Mouse (Mus musculus): ENCODE measurements around the gene Sfxn2. TPM values are rescaled to one million over a fixed set of nuclear protein-coding genes. Genes with fewer than 3 reads are reported as not detected.

The Sfxn2 gene
- polyA plus RNA-seq, 1 experiment from 2014 or later = 9.4 TPM

DNA sequence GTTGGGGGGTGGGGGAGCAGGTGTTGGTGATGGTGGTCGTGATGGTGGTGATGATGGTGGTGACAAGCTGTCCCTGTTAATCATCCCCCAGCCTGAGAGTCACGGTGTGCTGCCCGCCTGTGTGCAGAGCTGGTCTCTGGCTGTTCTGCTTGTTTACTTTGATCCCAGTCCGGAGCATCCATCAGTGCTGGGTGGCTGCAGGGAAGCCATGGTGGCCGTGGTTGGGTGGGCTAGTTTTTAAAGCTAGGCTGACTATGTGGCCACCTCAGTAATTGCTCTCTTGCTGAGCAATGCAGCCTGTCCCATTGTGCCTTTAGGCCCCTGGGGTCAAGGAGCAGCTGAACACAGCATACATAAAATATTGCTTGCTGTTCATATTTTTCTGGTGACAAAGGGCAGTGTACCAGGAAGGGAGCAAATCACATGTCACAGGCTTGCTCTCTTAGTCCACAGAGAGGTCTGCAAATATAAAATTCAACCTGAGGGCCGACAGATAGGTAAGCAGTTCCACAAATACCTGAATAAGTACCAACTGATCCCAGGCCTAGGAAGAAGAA lies 38.5 kb upstream of the Sfxn2 start:
- Histone ChIP-seq H3K4me2 (replicated peaks; ENCODE audit: low read depth) (no peak overlapping the region), H3K36me3 (ENCODE audit: control insufficient read depth, insufficient read depth, low read length) (no peaks in the 10 kb centered on the region), H3K9me3 (ENCODE audit: control insufficient read depth, low read length) (no peaks in the 10 kb centered on the region), H3K27ac (replicated peaks) (no peak overlapping the region), H3K27me3 (ENCODE audit: control insufficient read depth, insufficient read depth, low read length) (no peaks in the 10 kb centered on the region), H3K4me1 (replicated peaks; ENCODE audit: control insufficient read depth, insufficient read depth) (peaks cover 20% of the 10 kb centered on the region), H3K9ac (ENCODE audit: low read length) (no peak overlapping the region), H3K4me3 (ENCODE audit: low read depth, low read length) (no peak overlapping the region)
- DNase-seq (ENCODE audit: low spot score) = no peak
- TF ChIP-seq CTCF (IDR thresholded peaks at IDR 0.05; ENCODE audit: low read depth) = no peak
- no peak for TF ChIP-seq EP300 (optimal IDR thresholded peaks at IDR 0.05)
- 56% methylated on average over 6 of the region's 6 CpGs for WGBS
- no peak for ATAC-seq (ENCODE audit: low FRiP score, low TSS enrichment)

DNA sequence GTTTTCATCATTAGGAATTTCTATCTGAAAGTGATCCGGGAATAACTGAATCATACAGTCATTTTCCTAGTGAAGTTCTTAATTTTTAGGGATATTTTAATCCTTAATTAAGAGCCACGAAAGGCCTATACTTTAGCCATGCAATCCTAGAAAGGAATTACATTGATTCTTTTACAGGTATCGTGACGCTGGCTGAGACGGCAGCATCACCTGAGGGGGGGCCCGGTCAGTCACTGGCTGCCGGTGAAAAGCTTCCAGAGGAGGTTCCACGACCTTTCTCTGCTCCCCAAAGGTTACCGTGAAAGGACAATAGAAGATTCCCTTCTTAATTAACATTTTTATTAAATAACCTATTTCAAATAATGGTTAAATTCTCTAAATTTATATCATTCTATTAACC lies 35.8 kb upstream of the Sfxn2 start:
- Histone ChIP-seq H3K36me3 (ENCODE audit: control insufficient read depth, insufficient read depth, low read length) (no peaks in the 10 kb centered on the region), H3K27ac (replicated peaks) (no peak overlapping the region), H3K9ac (ENCODE audit: low read length) (no peak overlapping the region), H3K9me3 (ENCODE audit: control insufficient read depth, low read length) (no peaks in the 10 kb centered on the region), H3K4me1 (replicated peaks; ENCODE audit: control insufficient read depth, insufficient read depth) (peaks cover under 1% of the 10 kb centered on the region), H3K27me3 (ENCODE audit: control insufficient read depth, insufficient read depth, low read length) (no peaks in the 10 kb centered on the region), H3K4me2 (replicated peaks; ENCODE audit: low read depth) (no peak overlapping the region), H3K4me3 (ENCODE audit: low read depth, low read length) (no peak overlapping the region)
- DNase-seq (ENCODE audit: low spot score) = no peak
- WGBS = 88% methylated on average over 9 of the region's 9 CpGs
- TF ChIP-seq CTCF (IDR thresholded peaks at IDR 0.05; ENCODE audit: low read depth) (no peak), EP300 (optimal IDR thresholded peaks at IDR 0.05) (no peak)
- no peak for ATAC-seq (ENCODE audit: low FRiP score, low TSS enrichment)

DNA sequence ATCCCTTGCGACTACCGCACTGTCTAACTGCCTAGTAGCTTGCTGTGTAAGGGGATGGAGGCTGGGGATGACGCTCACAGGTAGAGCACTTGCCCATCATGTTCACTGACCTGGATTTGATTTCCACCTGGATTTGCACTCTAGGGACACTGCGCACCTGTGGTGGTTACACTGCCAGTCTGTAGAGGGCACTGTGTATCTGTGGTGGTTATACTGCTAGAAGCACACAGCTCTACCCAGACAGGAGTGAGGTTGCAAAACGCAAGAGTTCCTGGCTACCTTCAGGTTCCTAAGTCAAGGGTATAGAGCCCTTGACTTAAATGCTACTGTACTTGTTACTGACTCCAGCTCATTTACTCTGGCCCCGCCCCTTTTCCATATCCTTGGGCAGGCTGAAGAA lies 35.0 kb upstream of the Sfxn2 start:
- DNase-seq (ENCODE audit: low spot score) = no peak
- Histone ChIP-seq H3K27ac (replicated peaks) (no peak overlapping the region), H3K36me3 (ENCODE audit: control insufficient read depth, insufficient read depth, low read length) (no peaks in the 10 kb centered on the region), H3K4me2 (replicated peaks; ENCODE audit: low read depth) (no peak overlapping the region), H3K4me3 (ENCODE audit: low read depth, low read length) (no peak overlapping the region), H3K27me3 (ENCODE audit: control insufficient read depth, insufficient read depth, low read length) (no peaks in the 10 kb centered on the region), H3K9me3 (ENCODE audit: control insufficient read depth, low read length) (no peaks in the 10 kb centered on the region), H3K4me1 (replicated peaks; ENCODE audit: control insufficient read depth, insufficient read depth) (no peaks in the 10 kb centered on the region; the same call in 1 of the 2 replicates), H3K9ac (ENCODE audit: low read length) (no peak overlapping the region)
- 80% methylated on average over 6 of the region's 6 CpGs for WGBS
- TF ChIP-seq CTCF (IDR thresholded peaks at IDR 0.05; ENCODE audit: low read depth) = peak; percentile 72
- TF ChIP-seq EP300 (optimal IDR thresholded peaks at IDR 0.05) = no peak
- peak; percentile 82 for ATAC-seq (ENCODE audit: low FRiP score, low TSS enrichment)

DNA sequence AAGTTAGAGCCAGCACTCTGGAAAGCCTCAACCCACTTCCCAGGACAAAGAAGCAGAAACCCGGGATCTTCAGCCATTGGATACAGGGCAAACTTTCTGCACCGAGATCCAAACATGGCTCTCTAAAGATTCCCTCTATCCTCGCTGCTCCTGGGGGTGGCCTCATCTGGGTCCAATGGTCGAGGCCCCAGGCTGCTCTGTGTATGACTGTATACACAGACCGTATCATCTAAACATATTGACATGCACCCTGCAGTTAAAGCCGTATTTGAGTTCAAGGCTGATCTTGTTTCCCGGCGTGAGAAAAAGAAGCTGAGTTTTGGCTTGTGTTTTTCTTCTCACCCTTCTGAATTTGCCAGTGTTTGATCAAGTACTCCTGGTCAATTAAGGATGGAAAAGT lies 30.4 kb upstream of the Sfxn2 start:
- Histone ChIP-seq H3K9ac (ENCODE audit: low read length) (no peak overlapping the region), H3K36me3 (ENCODE audit: control insufficient read depth, insufficient read depth, low read length) (no peaks in the 10 kb centered on the region), H3K4me3 (ENCODE audit: low read depth, low read length) (no peak overlapping the region), H3K27ac (replicated peaks) (no peak overlapping the region), H3K9me3 (ENCODE audit: control insufficient read depth, low read length) (no peaks in the 10 kb centered on the region), H3K4me1 (replicated peaks; ENCODE audit: control insufficient read depth, insufficient read depth) (no peaks in the 10 kb centered on the region), H3K4me2 (replicated peaks; ENCODE audit: low read depth) (no peak overlapping the region), H3K27me3 (ENCODE audit: control insufficient read depth, insufficient read depth, low read length) (no peaks in the 10 kb centered on the region)
- TF ChIP-seq CTCF (IDR thresholded peaks at IDR 0.05; ENCODE audit: low read depth) = no peak
- TF ChIP-seq EP300 (optimal IDR thresholded peaks at IDR 0.05) = no peak
- no peak for ATAC-seq (ENCODE audit: low FRiP score, low TSS enrichment)
- DNase-seq (ENCODE audit: low spot score) = no peak
- 71% methylated on average over 8 of the region's 8 CpGs for WGBS

DNA sequence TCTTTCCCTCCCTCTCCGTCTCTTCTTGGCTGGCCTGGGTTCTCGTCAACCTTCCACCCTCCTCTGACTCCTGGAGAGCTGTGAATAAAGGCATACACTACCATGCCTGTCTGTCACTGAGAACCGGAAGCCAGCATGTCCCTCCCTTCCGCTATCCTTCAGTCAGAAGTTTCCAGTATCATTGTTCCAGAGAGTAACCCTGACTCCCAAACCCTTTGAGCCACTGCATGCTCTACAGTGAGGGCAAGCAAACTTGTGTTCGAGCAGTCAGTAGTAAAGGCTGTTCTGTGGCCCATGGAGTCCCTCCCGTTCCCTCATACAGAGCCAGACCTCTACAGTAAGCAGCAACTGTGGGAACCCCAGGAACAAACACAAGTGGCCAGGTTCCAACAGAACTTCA lies 25.6 kb upstream of the Sfxn2 start:
- peaks cover 4% of the 10 kb centered on the region for H3K36me3 ChIP-seq (ENCODE audit: control insufficient read depth, insufficient read depth, low read length)
- no peaks in the 10 kb centered on the region for H3K27me3 ChIP-seq (ENCODE audit: control insufficient read depth, insufficient read depth, low read length)
- H3K9ac ChIP-seq (ENCODE audit: low read length) = no peak overlapping the region
- 0 out of 2 replicates have a peak overlapping the region, but pooled peaks have one; percentile 13 for H3K27ac ChIP-seq (replicated peaks)
- no peak overlapping the region for H3K4me2 ChIP-seq (replicated peaks; ENCODE audit: low read depth)
- H3K4me1 ChIP-seq (replicated peaks; ENCODE audit: control insufficient read depth, insufficient read depth) = no peaks in the 10 kb centered on the region
- ATAC-seq (ENCODE audit: low FRiP score, low TSS enrichment) = no peak
- no peak for DNase-seq (ENCODE audit: low spot score)
- no peaks in the 10 kb centered on the region for H3K9me3 ChIP-seq (ENCODE audit: control insufficient read depth, low read length)
- H3K4me3 ChIP-seq (ENCODE audit: low read depth, low read length) = no peak overlapping the region
- 77% methylated on average over 6 of the region's 6 CpGs for WGBS
- TF ChIP-seq EP300 (optimal IDR thresholded peaks at IDR 0.05) (no peak), CTCF (IDR thresholded peaks at IDR 0.05; ENCODE audit: low read depth) (no peak)

DNA sequence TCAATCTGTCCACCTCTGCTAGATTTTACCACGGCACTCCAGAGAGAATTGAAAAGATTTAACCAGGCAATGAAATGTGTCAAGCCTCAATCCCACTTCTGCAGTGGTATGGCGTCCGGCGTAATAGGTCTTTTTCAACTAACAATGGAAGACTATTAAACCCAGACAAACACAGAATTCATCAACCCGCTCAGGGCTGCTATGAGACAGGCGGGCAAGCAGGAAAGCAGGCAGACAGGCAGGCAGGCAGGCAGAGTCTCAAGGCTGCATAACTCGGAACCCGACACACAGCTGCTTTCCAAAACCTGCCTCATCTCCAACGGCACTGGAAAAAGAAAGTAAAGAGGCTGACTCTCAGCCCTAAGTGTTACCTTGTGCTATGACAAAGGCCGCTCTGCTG lies 25.1 kb upstream of the Sfxn2 start:
- no peaks in the 10 kb centered on the region for H3K27me3 ChIP-seq (ENCODE audit: control insufficient read depth, insufficient read depth, low read length)
- no peak overlapping the region for H3K27ac ChIP-seq (replicated peaks)
- H3K4me1 ChIP-seq (replicated peaks; ENCODE audit: control insufficient read depth, insufficient read depth) = no peaks in the 10 kb centered on the region
- H3K4me2 ChIP-seq (replicated peaks; ENCODE audit: low read depth) = no peak overlapping the region
- no peaks in the 10 kb centered on the region for H3K9me3 ChIP-seq (ENCODE audit: control insufficient read depth, low read length)
- ATAC-seq (ENCODE audit: low FRiP score, low TSS enrichment) (no peak), DNase-seq (ENCODE audit: low spot score) (no peak)
- H3K9ac ChIP-seq (ENCODE audit: low read length) = 0 out of 2 replicates have a peak overlapping the region, but pooled peaks have one; percentile 13
- H3K4me3 ChIP-seq (ENCODE audit: low read depth, low read length) = no peak overlapping the region
- 82% methylated on average over 10 of the region's 10 CpGs for WGBS
- H3K36me3 ChIP-seq (ENCODE audit: control insufficient read depth, insufficient read depth, low read length) = peaks cover 4% of the 10 kb centered on the region
- TF ChIP-seq EP300 (optimal IDR thresholded peaks at IDR 0.05) (no peak), CTCF (IDR thresholded peaks at IDR 0.05; ENCODE audit: low read depth) (no peak)

Data from stomach, postnatal 0 days (tissue).